ENCODE assay signal across 22 mouse cellular contexts in genomic region chr1:188595251-188595650, GRCm38 (mm10).
DNase-seq lines count a peak whose midpoint lies in the region; ATAC-seq and TF ChIP-seq lines count a peak whose summit lies in the region.
"Had no signal": no experiment of that assay in that cellular context is flagged by ENCODE, and none has a peak within 500 bp of the region (broad histone marks: within the 10 kb centered on the region; RNA-seq: fewer than 3 reads in every experiment).

No protein-coding gene starts in this region.

- no peaks in the 10 kb centered on the region for H3K4me1 ChIP-seq in heart, adult 2 months (ENCODE audit: control insufficient read depth, insufficient read depth, low read length)
- peaks cover 8% of the 10 kb centered on the region; the same call in 1 of the 2 replicates for H3K4me1 ChIP-seq in embryonic facial prominence, embryonic 14.5 days (ENCODE audit: control insufficient read depth, insufficient read depth, low read length)
- H3K4me1 ChIP-seq: forebrain, embryonic 13.5 days; hindbrain, embryonic 10.5 days; intestine, embryonic 15.5 days had no signal

- 71% methylated on average over 4 of the region's 4 CpGs for WGBS in heart, adult 2 months
- WGBS in embryonic facial prominence, embryonic 14.5 days, result 21% methylated on average over 4 of the region's 4 CpGs

- intact Hi-C loops in heart, adult 2 months (cut with DNase I), result no loop called here
- intact Hi-C loops in left cerebral cortex, adult 2 months (cut with DNase I), result no loop called here

- ATAC-seq in embryonic facial prominence, embryonic 14.5 days (ENCODE audit: low read depth), result peak; percentile 44; the same call in 1 of the 2 replicates
- ATAC-seq: activated CD4-positive, CD25-positive, alpha-beta regulatory T cell, adult 4 months; forebrain, embryonic 13.5 days; intestine, embryonic 15.5 days; Patski had no signal

- no peak for TF ChIP-seq EP300 in heart, adult 2 months (IDR thresholded peaks at IDR 0.05; ENCODE audit: insufficient read depth, low read depth, low read length)

- DNase-seq in heart, adult 11 months, result peak; percentile 27
- no peak for DNase-seq in heart, adult 2 months
- DNase-seq in embryo, embryonic 11 days, result peak; percentile 39
- DNase-seq in embryonic facial prominence, embryonic 14.5 days (ENCODE audit: low spot score), result peak; percentile 63
- DNase-seq in cerebellum, adult 11-12 months, result no peak
- DNase-seq in left cerebral cortex, adult 2 months (ENCODE audit: extremely low spot score in 1 of 2, low spot score in 2 of 2), result no peak
- DNase-seq: adrenal gland, postnatal 14 days; cerebellum, adult 18-20 months; cerebellum, adult 9-11 months; cerebellum, postnatal 36 days; gastrocnemius, postnatal 36 days; heart, adult 18-20 months had no signal

- no peak overlapping the region for H3K27ac ChIP-seq in heart, adult 2 months
- no peak overlapping the region for H3K27ac ChIP-seq in embryonic facial prominence, embryonic 14.5 days (replicated peaks; ENCODE audit: low read depth, low read length)
- no peak overlapping the region for H3K27ac ChIP-seq in left cerebral cortex, adult 2 months
- H3K27ac ChIP-seq: embryonic facial prominence, embryonic 12.5 days; forebrain, embryonic 13.5 days; heart, embryonic 15.5 days; hindbrain, embryonic 10.5 days; hindbrain, embryonic 14.5 days; intestine, embryonic 15.5 days had no signal

- no peak for TF ChIP-seq CTCF in heart, adult 2 months (IDR thresholded peaks at IDR 0.05)
- no peak for TF ChIP-seq CTCF in left cerebral cortex, adult 2 months (IDR thresholded peaks at IDR 0.05)

- H3K36me3 ChIP-seq in heart, adult 2 months (ENCODE audit: control insufficient read depth, insufficient read depth, low read length), result no peaks in the 10 kb centered on the region
- H3K36me3 ChIP-seq in embryonic facial prominence, embryonic 14.5 days (ENCODE audit: control insufficient read depth, insufficient read depth, low read length), result no peaks in the 10 kb centered on the region
- H3K36me3 ChIP-seq: embryonic facial prominence, embryonic 12.5 days; heart, embryonic 15.5 days; hindbrain, embryonic 10.5 days; intestine, embryonic 15.5 days had no signal

- H3K9me3 ChIP-seq in embryonic facial prominence, embryonic 14.5 days (ENCODE audit: control insufficient read depth, low read length), result no peaks in the 10 kb centered on the region
- H3K9me3 ChIP-seq: embryonic facial prominence, embryonic 12.5 days; forebrain, embryonic 13.5 days; heart, embryonic 15.5 days; hindbrain, embryonic 10.5 days; intestine, embryonic 15.5 days had no signal

- TF ChIP-seq POLR2A in heart, adult 2 months (IDR thresholded peaks at IDR 0.05; ENCODE audit: insufficient read depth, low read depth, low read length), result no peak

- H3K4me3 ChIP-seq in heart, adult 2 months, result no peak overlapping the region
- no peak overlapping the region for H3K4me3 ChIP-seq in embryonic facial prominence, embryonic 14.5 days (ENCODE audit: low read depth, low read length)
- H3K4me3 ChIP-seq in left cerebral cortex, adult 2 months, result no peak overlapping the region
- H3K4me3 ChIP-seq: embryonic facial prominence, embryonic 12.5 days; forebrain, embryonic 13.5 days; heart, embryonic 15.5 days; hindbrain, embryonic 10.5 days; intestine, embryonic 15.5 days had no signal

- H3K9ac ChIP-seq in heart, adult 2 months (ENCODE audit: low read depth, low read length), result no peak overlapping the region
- H3K9ac ChIP-seq in embryonic facial prominence, embryonic 14.5 days (ENCODE audit: low read depth, low read length), result no peak overlapping the region
- H3K9ac ChIP-seq: embryonic facial prominence, embryonic 12.5 days; forebrain, embryonic 13.5 days; heart, embryonic 15.5 days; hindbrain, embryonic 14.5 days; intestine, embryonic 15.5 days had no signal

- no peaks in the 10 kb centered on the region for H3K79me2 ChIP-seq in heart, adult 2 months (replicated peaks; ENCODE audit: control insufficient read depth, insufficient read depth, low read length)

- H3K27me3 ChIP-seq in heart, adult 2 months (ENCODE audit: control insufficient read depth, insufficient read depth, low read length), result no peaks in the 10 kb centered on the region
- no peaks in the 10 kb centered on the region for H3K27me3 ChIP-seq in embryonic facial prominence, embryonic 14.5 days (replicated peaks; ENCODE audit: control insufficient read depth, insufficient read depth, low read length)
- H3K27me3 ChIP-seq: CH12.LX; embryonic facial prominence, embryonic 12.5 days; forebrain, embryonic 13.5 days; heart, embryonic 15.5 days; intestine, embryonic 15.5 days; Patski had no signal

- no peak overlapping the region for H3K4me2 ChIP-seq in embryonic facial prominence, embryonic 14.5 days (ENCODE audit: low read depth, low read length)
- H3K4me2 ChIP-seq: embryonic facial prominence, embryonic 12.5 days; forebrain, embryonic 13.5 days; heart, embryonic 11.5 days; heart, embryonic 15.5 days; hindbrain, embryonic 14.5 days; intestine, embryonic 15.5 days had no signal

Comparison
In these comparisons a context has a peak if more than half of its experiments do, and no peak if none do; other contexts are left out.
1. DNase-seq: peak in heart, adult 11 months (single experiment), embryo, embryonic 11 days (single experiment) and embryonic facial prominence, embryonic 14.5 days (single experiment); none in heart, adult 2 months (0 of 2), cerebellum, adult 11-12 months (single experiment) and left cerebral cortex, adult 2 months (0 of 2).